Mouse (Mus musculus): ENCODE results near the gene Cep83.
"Not testable (repeated sequence)": the region's sequence is repeated elsewhere in the genome, so short reads cannot be mapped to it uniquely, and the experiment has no call there.

Gene Cep83

GRCm38 (mm10) chr10:94688420-94689175 lies at the start of gene Cep83:
Gene Cep83, plus strand, starts transcription at chr10:94688654.
- peak; percentile 99 for DNase-seq (ENCODE audit: low spot score)

GRCm38 (mm10) chr10:94639281-94639680 lies 49.2 kb upstream of the Cep83 start:
- DNase-seq (ENCODE audit: low spot score), result no peak

DNA sequence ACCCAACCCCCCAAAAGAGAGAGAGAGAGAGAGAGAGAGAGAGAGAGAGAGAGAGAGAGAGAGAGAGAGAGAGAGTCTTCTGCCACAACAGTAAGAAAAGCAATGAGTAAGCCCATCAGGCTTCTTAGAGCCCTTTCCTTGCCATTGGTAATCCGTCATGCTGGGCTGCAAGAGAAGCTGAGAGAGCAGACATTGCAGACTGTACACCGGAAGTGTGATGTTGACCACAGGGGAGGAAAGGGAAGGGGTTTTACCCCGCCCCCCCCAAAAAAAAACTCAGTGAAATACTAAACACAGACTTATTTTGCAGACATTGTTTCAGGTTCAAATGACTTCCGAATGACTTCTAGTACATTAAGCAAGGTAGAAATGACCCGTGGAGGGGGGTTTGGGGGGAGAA lies 48.4 kb upstream of the Cep83 start:
- no peak for DNase-seq (ENCODE audit: low spot score)

- DNase-seq (ENCODE audit: low spot score), result no peak
These were observed 24.4 kb upstream of the Cep83 start for GRCm38 (mm10) chr10:94664036-94664435.

GRCm38 (mm10) chr10:94664455-94664854 lies 24.0 kb upstream of the Cep83 start:
- DNase-seq (ENCODE audit: low spot score), result no peak

- DNase-seq (ENCODE audit: low spot score), result no peak
These were observed 20.3 kb upstream of the Cep83 start for GRCm38 (mm10) chr10:94668147-94668546.

- DNase-seq (ENCODE audit: low spot score), result peak; percentile 52
These were observed 544 bp upstream of the Cep83 start for GRCm38 (mm10) chr10:94687801-94688419.

- DNase-seq (ENCODE audit: low spot score), result no peak
These were observed 689 bp downstream of the Cep83 start for GRCm38 (mm10) chr10:94689176-94689510.

GRCm38 (mm10) chr10:94690376-94690775 lies 1.9 kb downstream of the Cep83 start:
- DNase-seq (ENCODE audit: low spot score), result no peak

GRCm38 (mm10) chr10:94692163-94692562 lies 3.7 kb downstream of the Cep83 start:
- no peak for DNase-seq (ENCODE audit: low spot score)

DNA sequence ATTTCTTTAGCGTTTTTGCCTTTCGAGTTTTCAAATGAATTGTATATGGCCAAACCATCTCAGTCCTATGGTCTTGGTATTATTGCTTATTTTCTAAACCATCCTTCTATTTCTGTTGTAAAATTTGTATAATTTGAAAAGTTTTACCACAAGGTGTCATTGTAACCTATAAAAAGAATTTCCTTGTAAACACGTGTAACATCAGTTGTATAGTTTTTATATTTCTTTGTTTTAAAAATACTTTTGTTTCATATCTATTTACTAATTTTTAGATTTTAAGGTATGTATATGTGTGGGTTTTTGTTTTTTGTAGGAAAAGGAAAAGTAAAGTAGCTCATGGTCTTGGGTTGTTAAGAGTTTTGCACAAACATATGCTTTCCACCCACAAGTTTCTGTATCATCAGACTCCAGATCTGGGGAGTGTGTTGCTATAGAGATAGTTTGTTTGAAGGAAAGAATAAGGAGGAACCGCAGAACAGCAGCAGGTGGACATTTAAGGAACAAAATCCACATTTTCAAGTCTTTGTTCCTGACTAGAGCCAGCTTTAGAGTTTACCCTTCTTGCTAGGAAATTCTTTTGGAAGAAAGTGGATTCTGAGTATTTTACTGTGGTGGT lies 17.3 kb downstream of the Cep83 start:
- DNase-seq (ENCODE audit: low spot score), result no peak

- DNase-seq (ENCODE audit: low spot score), result no peak
These were observed 18.2 kb downstream of the Cep83 start for GRCm38 (mm10) chr10:94706695-94707094.

- no peak for DNase-seq (ENCODE audit: low spot score)
These were observed 21.3 kb downstream of the Cep83 start for GRCm38 (mm10) chr10:94709622-94710319.

GRCm38 (mm10) chr10:94710320-94710695 lies 21.9 kb downstream of the Cep83 start:
- no peak for DNase-seq (ENCODE audit: low spot score)

DNA sequence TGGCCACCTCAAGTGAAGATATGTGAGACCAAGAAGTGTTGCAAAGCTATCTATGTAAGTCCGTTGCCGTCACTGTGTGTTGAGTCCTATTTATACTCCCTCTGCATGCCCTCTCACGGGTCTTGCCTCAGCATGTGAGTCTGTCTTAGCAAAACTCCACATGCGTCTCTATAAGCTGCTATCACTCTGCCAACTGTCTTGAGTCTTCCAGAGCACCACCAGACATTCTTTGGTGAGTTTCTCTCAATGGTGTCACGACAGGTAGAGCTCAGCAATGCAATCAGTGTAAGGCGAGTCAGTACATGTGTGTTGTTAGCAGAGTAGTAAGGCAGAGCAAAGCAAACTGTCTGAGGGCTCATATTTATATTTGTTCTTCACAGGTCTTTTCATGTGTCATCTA lies 31.8 kb downstream of the Cep83 start:
- DNase-seq (ENCODE audit: low spot score), result no peak

DNA sequence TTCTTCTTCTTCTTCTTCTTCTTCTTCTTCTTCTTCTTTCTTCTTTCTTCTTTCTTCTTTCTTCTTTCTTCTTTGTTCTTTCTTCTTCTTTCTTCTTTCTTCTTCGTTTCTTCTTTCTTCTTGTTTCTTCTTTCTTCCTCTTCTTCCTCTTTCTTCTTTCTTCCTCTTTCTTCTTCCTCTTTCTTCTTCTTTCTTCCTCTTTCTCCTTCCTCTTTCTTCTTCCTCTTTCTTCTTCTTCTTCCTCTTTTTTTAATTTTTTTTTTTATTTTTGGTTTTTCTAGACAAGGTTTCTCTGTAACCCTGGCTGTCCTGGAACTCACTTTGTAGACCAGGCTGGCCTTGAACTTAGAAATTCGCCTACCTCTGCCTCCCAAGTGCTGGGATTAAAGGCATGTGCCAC lies 39.6 kb downstream of the Cep83 start:
- DNase-seq (ENCODE audit: low spot score), result not testable (repeated sequence)

DNA sequence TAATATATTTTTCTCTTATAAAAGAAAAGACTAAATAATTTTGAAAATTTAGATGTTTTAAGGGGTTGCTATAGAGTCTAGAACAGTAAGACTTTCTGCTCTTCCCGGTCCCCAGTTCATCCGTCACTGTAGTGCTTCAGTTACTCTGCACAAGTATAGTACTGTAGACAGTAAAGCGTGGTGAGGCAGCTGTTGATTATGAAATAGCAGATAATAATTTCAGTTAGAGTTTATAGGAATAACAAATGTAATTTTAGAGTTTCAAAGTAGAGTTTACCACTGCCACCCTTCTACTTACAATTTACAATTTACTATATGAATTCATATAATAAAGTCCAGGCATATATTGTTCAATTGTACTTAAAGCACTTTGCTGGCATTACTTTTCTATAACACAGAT lies 42.0 kb downstream of the Cep83 start:
- DNase-seq (ENCODE audit: low spot score), result no peak

GRCm38 (mm10) chr10:94734829-94735228 lies 46.4 kb downstream of the Cep83 start:
- DNase-seq (ENCODE audit: low spot score), result no peak

GRCm38 (mm10) chr10:94740221-94740620 lies 51.8 kb downstream of the Cep83 start:
- no peak for DNase-seq (ENCODE audit: low spot score)

GRCm38 (mm10) chr10:94741459-94741858 lies 53.0 kb downstream of the Cep83 start:
- DNase-seq (ENCODE audit: low spot score), result no peak

GRCm38 (mm10) chr10:94747011-94747410 lies 58.6 kb downstream of the Cep83 start:
- DNase-seq (ENCODE audit: low spot score), result no peak

GRCm38 (mm10) chr10:94771496-94771895 lies 83.0 kb downstream of the Cep83 start:
- no peak for DNase-seq (ENCODE audit: low spot score)

GRCm38 (mm10) chr10:94777576-94777975 lies 89.1 kb downstream of the Cep83 start:
- no peak for DNase-seq (ENCODE audit: low spot score)

Measured in embryo, embryonic 10 days (tissue).